Mouse (Mus musculus): Measurements from ENCODE around the gene Nudt17. TPM values are rescaled to one million over a fixed set of nuclear protein-coding genes. Genes with fewer than 3 reads are reported as not detected.

Nudt17 gene
- total and polyA plus RNA-seq, 3 experiments, result 0.21 to 1.9 (median 1.0) TPM

DNA sequence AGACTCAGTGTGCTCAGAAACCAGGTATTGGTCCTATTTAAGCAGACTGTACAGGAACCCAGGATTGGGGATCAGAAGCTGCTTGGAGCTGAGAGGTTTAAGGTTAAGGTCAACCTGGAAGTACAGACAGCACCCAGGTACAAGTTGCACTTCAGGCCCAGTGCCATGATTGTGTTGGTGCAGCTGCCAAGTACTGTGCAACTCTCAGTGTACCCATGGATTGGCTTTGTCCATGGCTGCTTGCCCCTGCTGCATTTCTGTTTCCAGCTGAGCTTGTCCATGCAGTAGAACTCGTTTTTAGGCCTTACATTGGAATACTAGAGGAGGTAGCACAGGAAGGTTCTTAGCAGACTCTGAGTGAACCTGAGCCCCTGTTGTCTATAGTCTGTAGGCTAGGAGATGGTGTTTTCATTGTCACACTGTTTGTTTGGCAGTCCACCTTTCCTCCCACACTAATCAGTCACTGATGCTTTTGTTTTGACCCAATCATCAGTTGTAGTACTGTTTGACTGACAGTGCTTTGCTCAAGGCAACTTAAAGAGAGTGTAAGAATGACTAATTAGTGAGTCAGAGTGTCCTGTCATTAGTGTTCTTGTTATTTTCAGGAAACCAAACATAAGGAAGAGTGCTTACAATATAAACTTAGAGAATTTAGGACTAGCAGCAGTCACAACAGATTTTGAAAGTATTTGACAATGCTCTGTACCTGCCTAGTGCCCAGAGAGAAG lies 28.8 kb upstream of the Nudt17 start:
- Histone ChIP-seq H3K9ac (ENCODE audit: insufficient read depth, low read depth) (no peak overlapping the region), H3K9me3 (replicated peaks; ENCODE audit: low read length) (no peaks in the 10 kb centered on the region), H3K36me3 (replicated peaks in 1 of 2; ENCODE audit: control insufficient read depth in 1 of 2, insufficient read depth in 1 of 2, low read length in 1 of 2) (peaks cover 0 to 20% of the 10 kb centered on the region in 2 experiments), H3K27me3 (replicated peaks) (no peaks in the 10 kb centered on the region), H3K4me3 (replicated peaks in 1 of 3; ENCODE audit: low read depth in 2 of 3, low read length in 2 of 3, poor library complexity in 1 of 3) (no peak overlapping the region), H3K4me1 (ENCODE audit: control insufficient read depth in 1 of 2, insufficient read depth in 2 of 2) (peaks cover 3 to 38% of the 10 kb centered on the region in 2 experiments; a peak in 3 of 4 replicates), H3K27ac (ENCODE audit: insufficient read depth, low read depth) (no peak overlapping the region), H3K79me2 (replicated peaks; ENCODE audit: control insufficient read depth, extremely low read depth, insufficient read depth, poor library complexity, severe bottlenecking) (peaks cover 13% of the 10 kb centered on the region; the same call in 1 of the 2 replicates), H3K4me2 (ENCODE audit: insufficient read depth, low read depth, poor library complexity, severe bottlenecking) (no peak overlapping the region)
- no peak for DNase-seq (ENCODE audit: extremely low read depth)
- dilution Hi-C loops (cut with MboI; ENCODE audit: extremely low pct_ligation_motif_present, extremely low pct_unique_long_range_greater_than_20kb, low sequenced_read_pairs) (no loop called here), in situ Hi-C loops (cut with MboI; ENCODE audit: low pct_ligation_motif_present, low pct_unique_long_range_greater_than_20kb, low sequenced_read_pairs) (no loop called here)
- TF ChIP-seq ELF1 (IDR thresholded peaks at IDR 0.05; ENCODE audit: low read depth, low read length), result no peak
- TF ChIP-seq MAX (IDR thresholded peaks at IDR 0.05; ENCODE audit: low read length), result no peak
- TF ChIP-seq TCF12 (IDR thresholded peaks at IDR 0.05; ENCODE audit: low read depth, low read length), result no peak
- no peak for TF ChIP-seq CTCF (conservative IDR thresholded peaks at IDR 0.05 in 1 of 2, IDR thresholded peaks at IDR 0.05 in 1 of 2; ENCODE audit: low read depth in 2 of 2, low read length in 2 of 2)
- no peak for TF ChIP-seq IRF4 (IDR thresholded peaks at IDR 0.05; ENCODE audit: low read depth, low read length)

DNA sequence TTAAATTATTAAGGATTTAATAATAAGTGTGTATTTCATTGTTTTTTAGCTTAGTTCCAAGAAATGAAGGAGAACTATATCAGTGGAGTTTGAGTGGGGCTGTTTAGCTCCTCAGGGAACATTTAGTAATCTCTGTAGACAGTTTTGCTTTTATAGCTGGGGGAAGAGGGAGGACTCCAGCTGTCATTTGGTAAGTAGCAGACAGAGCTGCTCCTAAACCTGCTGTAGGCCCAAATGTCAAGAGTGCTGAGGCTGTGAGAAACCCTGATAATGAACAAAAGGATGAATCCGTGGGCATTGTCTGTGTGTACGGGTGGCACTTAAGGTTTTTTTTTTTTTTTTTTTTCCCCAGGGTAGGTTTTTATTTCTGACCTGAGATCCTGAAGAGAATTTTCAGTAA lies 26.8 kb upstream of the Nudt17 start:
- no peaks in the 10 kb centered on the region for H3K27me3 ChIP-seq (replicated peaks)
- no peaks in the 10 kb centered on the region for H3K9me3 ChIP-seq (replicated peaks; ENCODE audit: low read length)
- H3K36me3 ChIP-seq (replicated peaks in 1 of 2; ENCODE audit: control insufficient read depth in 1 of 2, insufficient read depth in 1 of 2, low read length in 1 of 2), result peaks cover 0 to 23% of the 10 kb centered on the region in 2 experiments
- H3K4me3 ChIP-seq (replicated peaks in 1 of 3; ENCODE audit: low read depth in 2 of 3, low read length in 2 of 3, poor library complexity in 1 of 3), result no peak overlapping the region
- no peak for TF ChIP-seq NRF1 (IDR thresholded peaks at IDR 0.05; ENCODE audit: low read depth, low read length)
- no peak for TF ChIP-seq JUND (conservative IDR thresholded peaks at IDR 0.05; ENCODE audit: low read depth, low read length)
- TF ChIP-seq GABPA (IDR thresholded peaks at IDR 0.05; ENCODE audit: insufficient replicate concordance, low read depth, low read length), result no peak
- no peak for TF ChIP-seq SIN3A (IDR thresholded peaks at IDR 0.05; ENCODE audit: low read length)
- no peak for TF ChIP-seq USF2 (conservative IDR thresholded peaks at IDR 0.05; ENCODE audit: low read depth, low read length)
- TF ChIP-seq MAZ (IDR thresholded peaks at IDR 0.05; ENCODE audit: low read depth, low read length), result no peak
- no peak for TF ChIP-seq ZKSCAN1 (IDR thresholded peaks at IDR 0.05; ENCODE audit: borderline replicate concordance, low read depth, low read length)
- TF ChIP-seq USF1 (IDR thresholded peaks at IDR 0.05; ENCODE audit: low read depth, low read length), result no peak
- no peak for TF ChIP-seq IRF4 (IDR thresholded peaks at IDR 0.05; ENCODE audit: low read depth, low read length)
- no peak for TF ChIP-seq MXI1 (IDR thresholded peaks at IDR 0.05; ENCODE audit: low read depth, low read length)
- TF ChIP-seq POLR2A (IDR thresholded peaks at IDR 0.05; ENCODE audit: low read depth, low read length), result no peak
- TF ChIP-seq ZC3H11A (IDR thresholded peaks at IDR 0.05; ENCODE audit: low read depth, low read length), result no peak
- TF ChIP-seq EP300 (IDR thresholded peaks at IDR 0.05; ENCODE audit: low read length), result no peak
- TF ChIP-seq ZMIZ1 (IDR thresholded peaks at IDR 0.05; ENCODE audit: low read depth, low read length), result no peak
- no peak for TF ChIP-seq JUN (IDR thresholded peaks at IDR 0.05; ENCODE audit: insufficient read depth, low read depth, low read length)
- no peak for TF ChIP-seq SMC3 (IDR thresholded peaks at IDR 0.05; ENCODE audit: low read depth, low read length)
- TF ChIP-seq RCOR1 (conservative IDR thresholded peaks at IDR 0.05; ENCODE audit: low read depth, low read length), result no peak
- peaks cover 6 to 57% of the 10 kb centered on the region in 2 experiments; a peak in 3 of 4 replicates for H3K4me1 ChIP-seq (ENCODE audit: control insufficient read depth in 1 of 2, insufficient read depth in 2 of 2)
- no peak overlapping the region for H3K4me2 ChIP-seq (ENCODE audit: insufficient read depth, low read depth, poor library complexity, severe bottlenecking)
- no peak for DNase-seq (ENCODE audit: extremely low read depth)
- no peak overlapping the region for H3K9ac ChIP-seq (ENCODE audit: insufficient read depth, low read depth)
- dilution Hi-C loops (cut with MboI; ENCODE audit: extremely low pct_ligation_motif_present, extremely low pct_unique_long_range_greater_than_20kb, low sequenced_read_pairs) (no loop called here), in situ Hi-C loops (cut with MboI; ENCODE audit: low pct_ligation_motif_present, low pct_unique_long_range_greater_than_20kb, low sequenced_read_pairs) (no loop called here)
- no peak overlapping the region for H3K27ac ChIP-seq (ENCODE audit: insufficient read depth, low read depth)
- H3K79me2 ChIP-seq (replicated peaks; ENCODE audit: control insufficient read depth, extremely low read depth, insufficient read depth, poor library complexity, severe bottlenecking), result peaks cover 31% of the 10 kb centered on the region

Measured in CH12.LX (cell line).